Comparison of ENCODE assay signal across 13 mouse cellular contexts in the genomic region with DNA sequence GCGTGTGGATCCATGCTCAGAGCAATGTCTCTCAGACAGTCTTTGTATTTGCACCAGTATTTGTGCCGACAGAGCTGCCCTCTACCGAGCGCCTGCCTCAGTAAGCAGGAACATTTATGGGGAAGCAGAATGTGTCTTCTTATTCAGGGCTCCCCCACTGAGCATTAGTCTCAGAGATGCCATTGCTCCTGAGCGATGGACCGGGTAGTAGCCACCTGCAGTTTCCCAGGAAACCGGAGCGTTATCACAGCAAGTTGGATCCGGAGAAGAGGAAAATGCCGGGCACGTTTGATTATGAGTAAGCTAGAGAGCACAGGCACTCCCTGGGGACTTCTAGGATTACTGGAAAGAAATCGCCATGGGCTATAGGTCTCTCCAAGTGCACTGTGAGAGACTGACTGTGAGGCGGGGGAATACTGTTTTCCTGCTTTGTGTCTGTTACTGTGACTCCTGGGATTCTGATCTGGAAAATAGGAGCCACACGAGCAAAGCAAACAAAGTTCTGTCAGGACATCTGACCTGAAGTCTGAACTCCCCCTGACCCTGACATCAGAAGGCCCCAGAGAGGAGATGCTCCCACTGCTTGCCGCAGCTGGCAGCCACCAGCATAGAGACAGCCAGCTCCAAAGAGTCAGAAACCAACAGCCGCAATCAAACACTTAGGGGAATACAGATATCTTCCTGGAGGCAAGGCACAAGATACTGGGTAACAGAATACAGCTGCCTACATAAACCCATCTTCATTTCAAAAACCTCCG.
A peak's percentile ranks its signal among the peaks of the same experiment; 100 is the strongest.
DNase-seq lines count a peak whose midpoint lies in the region; ATAC-seq and TF ChIP-seq lines count a peak whose summit lies in the region.
"Had no signal": no experiment of that assay in that cellular context is flagged by ENCODE, and none has a peak within 500 bp of the region (broad histone marks: within the 10 kb centered on the region; RNA-seq: fewer than 3 reads in every experiment).

No protein-coding gene starts in this region.

- H3K4me1 ChIP-seq in forebrain, embryonic 11.5 days (replicated peaks; ENCODE audit: control insufficient read depth, insufficient read depth, low read length), result no peaks in the 10 kb centered on the region
- H3K4me1 ChIP-seq in midbrain, embryonic 11.5 days (ENCODE audit: control insufficient read depth, insufficient read depth, low read length), result no peaks in the 10 kb centered on the region
- H3K4me1 ChIP-seq in liver, postnatal 0 days (ENCODE audit: insufficient read depth), result no peaks in the 10 kb centered on the region
- H3K4me1 ChIP-seq: liver, embryonic 15.5 days had no signal

- H3K27ac ChIP-seq in forebrain, embryonic 11.5 days (ENCODE audit: low read depth, low read length), result no peak overlapping the region
- H3K27ac ChIP-seq in midbrain, embryonic 11.5 days (ENCODE audit: low read depth, low read length), result no peak overlapping the region
- H3K27ac ChIP-seq in liver, postnatal 0 days (ENCODE audit: low read depth), result no peak overlapping the region
- H3K27ac ChIP-seq: gastrocnemius, adult 2 months; liver, embryonic 15.5 days had no signal

- no peaks in the 10 kb centered on the region for H3K27me3 ChIP-seq in forebrain, embryonic 11.5 days (ENCODE audit: control insufficient read depth, insufficient read depth, low read length)
- no peaks in the 10 kb centered on the region for H3K27me3 ChIP-seq in midbrain, embryonic 11.5 days (ENCODE audit: control insufficient read depth, insufficient read depth, low read length)
- no peaks in the 10 kb centered on the region for H3K27me3 ChIP-seq in liver, postnatal 0 days (ENCODE audit: insufficient read depth, low read length)
- H3K27me3 ChIP-seq: liver, embryonic 15.5 days had no signal

- WGBS in forebrain, embryonic 11.5 days, result 49% methylated on average over 17 of the region's 17 CpGs
- 33% methylated on average over 17 of the region's 17 CpGs for WGBS in midbrain, embryonic 11.5 days
- 69% methylated on average over 17 of the region's 17 CpGs for WGBS in liver, postnatal 0 days (ENCODE audit: insufficient replicate concordance)

- DNase-seq in left cerebral cortex, postnatal 4 days, result peak; percentile 6
- DNase-seq in left cerebral cortex, postnatal 10 days (ENCODE audit: extremely low spot score in 1 of 2, low spot score in 2 of 2), result no peak
- DNase-seq in forebrain, embryonic 11.5 days (ENCODE audit: low spot score), result no peak
- DNase-seq in midbrain, embryonic 11.5 days (ENCODE audit: low spot score, missing footprints), result peak; percentile 90
- no peak for DNase-seq in liver
- no peak for DNase-seq in layer of hippocampus, adult 9-11 months
- DNase-seq in thymus, postnatal 10 days (ENCODE audit: low spot score in 2 of 2), result no peak
- DNase-seq in liver, postnatal 0 days, result no peak
- DNase-seq: cerebellum, adult 9-10 months; gastrocnemius, adult 2 months; heart, postnatal 36 days; thymus, postnatal 14 days had no signal

- no peak overlapping the region for H3K4me3 ChIP-seq in forebrain, embryonic 11.5 days (ENCODE audit: low read depth, low read length)
- no peak overlapping the region for H3K4me3 ChIP-seq in midbrain, embryonic 11.5 days (ENCODE audit: low read depth, low read length)
- H3K4me3 ChIP-seq in liver, postnatal 0 days (ENCODE audit: low read depth, low read length), result no peak overlapping the region
- H3K4me3 ChIP-seq: gastrocnemius, adult 2 months; liver, embryonic 15.5 days had no signal

- H3K9me3 ChIP-seq in forebrain, embryonic 11.5 days (ENCODE audit: control insufficient read depth, low read length), result no peaks in the 10 kb centered on the region; the same call in 1 of the 2 replicates
- H3K9me3 ChIP-seq in midbrain, embryonic 11.5 days (ENCODE audit: control insufficient read depth, low read length), result no peaks in the 10 kb centered on the region
- H3K9me3 ChIP-seq in liver, postnatal 0 days (ENCODE audit: low read length), result no peaks in the 10 kb centered on the region
- H3K9me3 ChIP-seq: liver, embryonic 15.5 days had no signal

- no peaks in the 10 kb centered on the region for H3K36me3 ChIP-seq in forebrain, embryonic 11.5 days (ENCODE audit: control insufficient read depth, insufficient read depth, low read length)
- no peaks in the 10 kb centered on the region for H3K36me3 ChIP-seq in midbrain, embryonic 11.5 days (ENCODE audit: control insufficient read depth, insufficient read depth, low read length)
- no peaks in the 10 kb centered on the region for H3K36me3 ChIP-seq in liver, postnatal 0 days (replicated peaks; ENCODE audit: insufficient read depth, low read length)
- H3K36me3 ChIP-seq: liver, embryonic 15.5 days had no signal

- H3K9ac ChIP-seq in forebrain, embryonic 11.5 days (ENCODE audit: low read length), result no peak overlapping the region
- no peak overlapping the region for H3K9ac ChIP-seq in midbrain, embryonic 11.5 days (ENCODE audit: low read length)
- no peak overlapping the region for H3K9ac ChIP-seq in liver, postnatal 0 days (replicated peaks)
- H3K9ac ChIP-seq: liver, embryonic 15.5 days had no signal

- H3K4me2 ChIP-seq in forebrain, embryonic 11.5 days (ENCODE audit: low read depth, low read length, severe bottlenecking), result 0 out of 2 replicates have a peak overlapping the region, but pooled peaks have one; percentile 11
- peak overlapping the region; percentile 10; the same call in 1 of the 2 replicates for H3K4me2 ChIP-seq in midbrain, embryonic 11.5 days
- no peak overlapping the region for H3K4me2 ChIP-seq in liver, postnatal 0 days (ENCODE audit: low read depth, low read length)
- H3K4me2 ChIP-seq: liver, embryonic 15.5 days had no signal

- TF ChIP-seq EP300 in liver, postnatal 0 days (IDR thresholded peaks at IDR 0.05; ENCODE audit: low read depth), result no peak

- intact Hi-C loops in left cerebral cortex, postnatal 4 days (cut with DNase I), result no loop called here
- intact Hi-C loops in left cerebral cortex, postnatal 10 days (cut with DNase I), result no loop called here

- ATAC-seq in forebrain, embryonic 11.5 days (replicated peaks; ENCODE audit: low FRiP score), result peak; percentile 42
- peak; percentile 48; the same call in 1 of the 2 replicates for ATAC-seq in midbrain, embryonic 11.5 days (ENCODE audit: low FRiP score)
- no peak for ATAC-seq in liver, postnatal 0 days

- TF ChIP-seq CTCF in liver, postnatal 0 days (IDR thresholded peaks at IDR 0.05; ENCODE audit: low read depth), result no peak

Comparison
In these comparisons a context has a peak if more than half of its experiments do, and no peak if none do; other contexts are left out.
1. DNase-seq: peak in left cerebral cortex, postnatal 4 days (single experiment) and midbrain, embryonic 11.5 days (single experiment); none in left cerebral cortex, postnatal 10 days (0 of 2), forebrain, embryonic 11.5 days (single experiment), liver (single experiment), layer of hippocampus, adult 9-11 months (single experiment), thymus, postnatal 10 days (0 of 2) and liver, postnatal 0 days (single experiment).